Mouse (Mus musculus): ENCODE results near the gene Mus81.
"Not testable (repeated sequence)": the region's sequence is repeated elsewhere in the genome, so short reads cannot be mapped to it uniquely, and the experiment has no call there.

Gene Mus81

DNA sequence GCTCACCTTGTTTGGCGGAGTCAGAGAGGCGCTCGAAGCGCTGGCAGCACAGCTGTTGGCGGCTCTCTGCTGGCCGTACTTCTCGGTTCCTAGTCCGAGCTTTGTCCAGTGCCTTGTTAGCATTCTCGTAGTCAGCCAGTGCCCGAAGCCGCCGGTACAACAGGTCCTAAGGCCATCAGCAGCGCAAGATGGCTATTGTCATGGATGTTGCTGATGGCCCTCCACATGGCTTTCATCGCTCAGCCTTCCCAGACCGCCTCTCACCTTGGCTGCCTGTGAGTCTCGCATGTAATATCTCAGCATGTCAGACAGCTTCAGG is 7.8 kb upstream of the Mus81 start:
- Histone ChIP-seq H3K36me3 (ENCODE audit: insufficient read depth, low read length) (peaks cover 68% of the 10 kb centered on the region), H3K9me3 (ENCODE audit: low read length) (no peaks in the 10 kb centered on the region), H3K27me3 (ENCODE audit: insufficient read depth, low read length) (no peaks in the 10 kb centered on the region), H3K4me1 (replicated peaks; ENCODE audit: low read depth, low read length) (peaks cover 65% of the 10 kb centered on the region), H3K4me3 (replicated peaks; ENCODE audit: low read length) (peak overlapping the region; percentile 23; the same call in 1 of the 2 replicates)
- TF ChIP-seq NANOG (IDR thresholded peaks at IDR 0.05; ENCODE audit: borderline replicate concordance, low read length) = peak; percentile 5; the same call in 1 of the 2 replicates
- no peak for TF ChIP-seq CTCF (conservative IDR thresholded peaks at IDR 0.05; ENCODE audit: low read length)
- TF ChIP-seq POU5F1 (IDR thresholded peaks at IDR 0.05; ENCODE audit: borderline replicate concordance, low read length) = no peak

DNA sequence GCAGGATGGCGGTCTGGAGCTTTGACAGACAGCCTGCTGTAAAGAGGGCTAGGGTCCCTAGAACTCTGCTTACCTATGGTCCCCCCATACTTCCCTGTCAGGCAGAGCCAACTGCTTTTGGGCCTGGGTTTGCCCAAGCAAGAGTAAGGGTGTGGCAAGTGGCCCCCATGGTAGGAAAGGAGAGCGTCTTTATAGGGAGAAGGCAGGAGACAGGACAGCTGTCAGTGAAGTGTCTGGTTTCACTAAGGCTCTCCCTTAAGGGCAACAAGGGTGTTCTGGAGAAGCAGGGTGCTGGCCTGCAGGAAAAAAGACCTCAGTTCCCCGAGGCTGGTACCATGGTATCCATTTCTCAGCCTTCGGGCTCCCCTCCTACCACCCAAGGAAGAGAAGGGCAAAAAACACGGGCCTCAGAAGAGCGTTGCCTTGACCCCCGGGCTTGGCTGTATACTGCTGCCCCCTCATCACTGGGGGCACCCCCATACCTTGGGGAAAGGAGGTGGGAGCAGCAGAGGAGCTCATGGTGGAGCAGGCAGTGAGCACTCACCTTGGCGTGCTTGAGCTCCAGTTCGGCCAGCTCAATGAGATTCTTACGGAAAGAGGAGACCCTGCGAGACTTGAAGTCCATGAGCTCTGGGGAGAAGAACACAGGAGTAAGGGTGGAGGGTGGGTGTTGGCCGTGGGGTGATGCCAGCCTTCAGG is 7.3 kb upstream of the Mus81 start:
- H3K4me1 ChIP-seq (replicated peaks; ENCODE audit: low read depth, low read length) = peaks cover 65% of the 10 kb centered on the region
- H3K36me3 ChIP-seq (ENCODE audit: insufficient read depth, low read length) = peaks cover 68% of the 10 kb centered on the region
- H3K27me3 ChIP-seq (ENCODE audit: insufficient read depth, low read length) = no peaks in the 10 kb centered on the region
- H3K9me3 ChIP-seq (ENCODE audit: low read length) = no peaks in the 10 kb centered on the region
- TF ChIP-seq CTCF (conservative IDR thresholded peaks at IDR 0.05; ENCODE audit: low read length) = no peak
- TF ChIP-seq NANOG (IDR thresholded peaks at IDR 0.05; ENCODE audit: borderline replicate concordance, low read length) = no peak
- TF ChIP-seq POU5F1 (IDR thresholded peaks at IDR 0.05; ENCODE audit: borderline replicate concordance, low read length) = no peak
- peak overlapping the region; percentile 23; the same call in 1 of the 2 replicates for H3K4me3 ChIP-seq (replicated peaks; ENCODE audit: low read length)

DNA sequence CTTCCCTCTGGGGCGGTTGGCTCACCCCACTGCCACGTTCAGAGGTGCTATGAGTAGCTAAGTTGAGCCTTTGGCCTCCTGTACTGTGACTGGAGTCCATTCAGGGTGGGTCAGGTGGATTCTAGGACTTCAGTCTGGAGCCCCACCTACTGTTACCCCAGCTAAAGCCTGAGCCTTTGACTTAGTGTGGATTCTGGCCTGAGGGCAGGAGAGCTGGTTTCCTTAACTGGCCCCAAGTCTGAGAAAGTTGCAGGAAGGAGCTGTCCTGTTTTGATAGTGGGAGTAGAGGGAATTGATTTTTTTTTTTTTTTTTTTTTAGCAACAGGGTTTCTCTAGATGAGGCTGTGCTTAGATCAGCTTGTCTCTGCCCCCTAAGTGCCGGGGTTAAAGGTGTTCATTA is 6.1 kb upstream of the Mus81 start:
- Histone ChIP-seq H3K36me3 (ENCODE audit: insufficient read depth, low read length) (peaks cover 68% of the 10 kb centered on the region), H3K9me3 (ENCODE audit: low read length) (no peaks in the 10 kb centered on the region), H3K4me3 (replicated peaks; ENCODE audit: low read length) (peak overlapping the region; percentile 97; the same call in 1 of the 2 replicates), H3K27me3 (ENCODE audit: insufficient read depth, low read length) (no peaks in the 10 kb centered on the region), H3K4me1 (replicated peaks; ENCODE audit: low read depth, low read length) (peaks cover 72% of the 10 kb centered on the region)
- no peak for TF ChIP-seq CTCF (conservative IDR thresholded peaks at IDR 0.05; ENCODE audit: low read length)
- TF ChIP-seq NANOG (IDR thresholded peaks at IDR 0.05; ENCODE audit: borderline replicate concordance, low read length) = no peak
- no peak for TF ChIP-seq POU5F1 (IDR thresholded peaks at IDR 0.05; ENCODE audit: borderline replicate concordance, low read length)

DNA sequence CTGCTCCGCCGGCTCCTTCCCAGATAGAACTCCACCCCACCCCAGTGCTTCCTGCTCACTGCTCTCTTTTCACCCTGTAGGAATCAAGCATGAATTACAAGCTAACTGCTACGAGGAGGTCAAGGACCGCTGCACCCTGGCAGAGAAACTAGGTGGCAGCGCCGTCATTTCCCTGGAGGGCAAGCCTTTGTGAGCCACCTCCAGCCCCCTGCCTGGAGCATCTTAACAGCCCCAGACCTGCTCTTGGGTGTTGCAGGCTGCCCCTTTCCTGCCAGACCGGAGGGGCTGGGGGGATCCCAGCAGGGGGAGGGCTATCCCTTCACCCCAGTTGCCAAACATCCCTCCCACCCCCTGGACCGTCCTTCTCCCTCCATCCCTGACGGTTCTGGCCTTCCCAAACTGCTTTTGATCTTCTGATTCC is 5.1 kb upstream of the Mus81 start:
- TF ChIP-seq CTCF (conservative IDR thresholded peaks at IDR 0.05; ENCODE audit: low read length) = peak; percentile 8; the same call in 1 of the 2 replicates
- peaks cover 66% of the 10 kb centered on the region for H3K36me3 ChIP-seq (ENCODE audit: insufficient read depth, low read length)
- H3K27me3 ChIP-seq (ENCODE audit: insufficient read depth, low read length); H3K9me3 ChIP-seq (ENCODE audit: low read length): not testable (repeated sequence)
- H3K4me1 ChIP-seq (replicated peaks; ENCODE audit: low read depth, low read length) = peaks cover 79% of the 10 kb centered on the region
- peak overlapping the region; percentile 97 for H3K4me3 ChIP-seq (replicated peaks; ENCODE audit: low read length)

DNA sequence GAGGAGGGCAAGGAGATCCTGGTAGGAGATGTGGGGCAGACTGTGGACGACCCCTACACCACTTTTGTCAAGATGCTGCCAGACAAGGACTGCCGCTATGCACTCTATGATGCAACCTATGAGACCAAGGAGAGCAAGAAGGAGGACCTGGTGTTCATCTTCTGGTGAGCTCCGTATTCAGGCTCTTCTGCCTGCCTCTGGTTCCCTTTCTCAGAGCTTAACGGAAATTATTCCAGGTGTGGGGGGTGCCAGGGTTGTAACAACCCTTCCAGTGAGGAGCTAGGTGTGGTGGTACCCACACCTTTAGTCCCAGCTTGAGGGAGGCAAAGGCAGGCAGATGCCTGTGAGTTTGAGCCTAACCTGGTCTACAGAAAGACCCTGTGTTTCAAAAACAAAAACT is 4.4 kb upstream of the Mus81 start:
- Histone ChIP-seq H3K9me3 (ENCODE audit: low read length) (no peaks in the 10 kb centered on the region), H3K27me3 (ENCODE audit: insufficient read depth, low read length) (no peaks in the 10 kb centered on the region), H3K4me1 (replicated peaks; ENCODE audit: low read depth, low read length) (peaks cover 74% of the 10 kb centered on the region), H3K36me3 (ENCODE audit: insufficient read depth, low read length) (peaks cover 60% of the 10 kb centered on the region), H3K4me3 (replicated peaks; ENCODE audit: low read length) (peak overlapping the region; percentile 97)
- TF ChIP-seq NANOG (IDR thresholded peaks at IDR 0.05; ENCODE audit: borderline replicate concordance, low read length) (no peak), POU5F1 (IDR thresholded peaks at IDR 0.05; ENCODE audit: borderline replicate concordance, low read length) (no peak), CTCF (conservative IDR thresholded peaks at IDR 0.05; ENCODE audit: low read length) (no peak)

DNA sequence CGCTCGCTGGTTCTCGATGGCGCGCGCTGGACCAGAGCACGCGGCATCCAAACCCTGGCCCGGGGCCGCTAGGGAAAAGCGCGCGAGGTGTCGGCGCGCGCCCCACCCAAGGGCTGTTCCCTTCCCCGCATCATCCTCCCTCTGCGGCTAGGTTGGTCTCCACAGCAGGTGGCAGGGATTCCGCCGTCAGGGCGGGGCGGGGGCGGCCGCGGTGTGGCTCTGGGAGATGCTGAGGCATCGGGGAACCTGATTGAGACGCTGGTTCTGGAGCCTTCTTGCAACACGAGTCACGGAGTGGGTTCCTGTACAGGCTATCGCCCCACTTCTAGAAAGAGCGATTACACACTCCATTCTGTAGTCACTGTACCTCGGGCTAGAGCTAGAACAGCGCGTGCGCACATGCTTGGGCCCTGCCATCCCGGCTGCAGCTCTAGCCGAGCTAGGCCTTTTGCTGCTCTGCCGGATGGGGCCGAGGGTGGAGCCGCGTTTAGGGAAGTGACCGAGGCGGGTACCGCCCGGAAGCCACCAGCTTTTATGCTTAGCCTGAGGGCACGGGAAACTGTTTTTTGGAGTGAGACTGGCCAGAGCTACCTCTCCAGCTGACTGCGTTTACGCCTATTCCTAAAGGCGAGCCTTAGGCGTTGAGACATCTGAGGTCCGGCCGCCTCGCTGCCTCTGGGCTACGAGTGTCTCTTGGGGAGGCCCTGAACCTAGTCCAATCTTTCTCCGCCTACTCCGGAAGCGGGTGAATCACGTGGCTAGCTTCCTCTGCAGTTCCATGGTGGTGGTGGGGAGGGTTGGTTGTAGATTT is 2.9 kb upstream of the Mus81 start:
- Histone ChIP-seq H3K27me3 (ENCODE audit: insufficient read depth, low read length) (no peaks in the 10 kb centered on the region), H3K4me3 (replicated peaks; ENCODE audit: low read length) (peak overlapping the region; percentile 97), H3K4me1 (replicated peaks; ENCODE audit: low read depth, low read length) (peaks cover 74% of the 10 kb centered on the region), H3K9me3 (ENCODE audit: low read length) (no peaks in the 10 kb centered on the region), H3K36me3 (ENCODE audit: insufficient read depth, low read length) (peaks cover 50% of the 10 kb centered on the region)
- TF ChIP-seq CTCF (conservative IDR thresholded peaks at IDR 0.05; ENCODE audit: low read length) (no peak), NANOG (IDR thresholded peaks at IDR 0.05; ENCODE audit: borderline replicate concordance, low read length) (no peak), POU5F1 (IDR thresholded peaks at IDR 0.05; ENCODE audit: borderline replicate concordance, low read length) (no peak)

DNA sequence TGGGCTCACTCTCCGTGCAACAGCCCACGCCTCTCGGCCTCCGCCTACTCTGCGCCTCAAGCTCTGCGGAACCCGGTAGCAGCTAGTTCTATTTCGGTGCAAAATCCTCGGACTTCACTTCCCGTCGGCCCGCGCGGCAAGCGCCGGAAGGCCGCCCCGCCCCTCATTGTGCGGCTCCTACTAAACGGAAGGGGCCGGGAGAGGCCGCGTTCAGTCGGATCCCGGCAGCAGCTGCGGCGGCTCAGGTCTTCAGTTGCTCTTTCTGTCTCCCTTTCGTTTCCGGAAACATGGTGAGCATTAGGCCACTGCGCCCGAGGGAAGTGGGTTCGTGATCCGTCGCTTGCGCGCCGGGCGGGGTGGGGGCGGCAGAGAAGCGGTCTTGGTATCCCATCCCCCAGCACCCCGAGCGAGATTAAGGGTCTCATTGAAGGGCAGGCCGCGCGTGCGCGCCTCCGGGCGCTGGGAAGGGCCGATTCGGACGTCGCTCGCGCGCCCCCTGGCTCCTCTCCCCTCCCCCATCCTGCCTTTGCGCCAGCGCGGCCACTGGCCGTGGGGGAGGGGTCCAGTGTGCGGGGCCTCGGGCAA is 2.2 kb upstream of the Mus81 start, which contains the start of gene Cfl1:
Cfl1 (plus strand) TSS at position 143 of the 585 bp plus-strand sequence.
- no peak for TF ChIP-seq CTCF (conservative IDR thresholded peaks at IDR 0.05; ENCODE audit: low read length)
- no peak for TF ChIP-seq POU5F1 (IDR thresholded peaks at IDR 0.05; ENCODE audit: borderline replicate concordance, low read length)
- no peak for TF ChIP-seq NANOG (IDR thresholded peaks at IDR 0.05; ENCODE audit: borderline replicate concordance, low read length)
- Histone ChIP-seq H3K27me3 (ENCODE audit: insufficient read depth, low read length) (no peaks in the 10 kb centered on the region), H3K4me3 (replicated peaks; ENCODE audit: low read length) (peak within 1 kb of the TSS; percentile 97), H3K36me3 (ENCODE audit: insufficient read depth, low read length) (peaks cover 50% of the 10 kb centered on the region), H3K4me1 (replicated peaks; ENCODE audit: low read depth, low read length) (peaks cover 72% of the 10 kb centered on the region), H3K9me3 (ENCODE audit: low read length) (no peaks in the 10 kb centered on the region)

DNA sequence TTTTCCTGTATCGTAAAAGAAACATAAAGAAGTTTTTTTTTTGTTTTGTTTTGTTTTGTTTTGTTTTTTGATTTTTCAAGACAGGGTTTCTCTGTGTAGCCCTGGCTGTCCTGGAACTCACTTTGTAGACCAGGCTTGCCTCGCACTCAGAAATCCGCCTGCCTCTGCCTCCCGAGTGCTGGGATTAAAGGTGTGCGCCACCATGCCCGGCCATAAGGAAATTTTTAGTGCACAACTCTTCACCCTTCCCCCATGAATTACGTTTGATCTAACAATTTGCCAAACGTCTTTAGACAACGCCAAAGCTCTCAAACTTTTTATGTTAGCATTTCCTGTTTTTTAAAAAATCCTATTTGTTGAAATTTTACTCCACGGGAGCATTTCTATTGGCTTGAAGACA is 1.5 kb upstream of the Mus81 start:
- peak overlapping the region; percentile 97 for H3K4me3 ChIP-seq (replicated peaks; ENCODE audit: low read length)
- H3K9me3 ChIP-seq (ENCODE audit: low read length); H3K27me3 ChIP-seq (ENCODE audit: insufficient read depth, low read length): not testable (repeated sequence)
- H3K36me3 ChIP-seq (ENCODE audit: insufficient read depth, low read length) = peaks cover 52% of the 10 kb centered on the region
- H3K4me1 ChIP-seq (replicated peaks; ENCODE audit: low read depth, low read length) = peaks cover 70% of the 10 kb centered on the region
